Mouse (Mus musculus) left cerebral cortex, adult 6 months (tissue): ENCODE results near the gene Cyb561. TPM values are rescaled to one million over a fixed set of nuclear protein-coding genes. Genes with fewer than 3 reads are reported as not detected.

ENCODE experiments used
- long read RNA-seq, 2 experiments: library from polyadenylated mRNA; unstranded; transcript quantifications; one replicate each; pipeline ENCODE4 v2.0.0; 2019 to 2020
- polyA plus RNA-seq: library from polyadenylated mRNA; unstranded; fragments of <200 nt; fragmentation: Nextera tagmentation; gene quantifications from 2 replicates; pipeline ENCODE4 v1.2.3, GENCODE M21; 2021

The Cyb561 gene
- 74.3 and 82.3 TPM in 2 replicates for polyA plus RNA-seq
- long read RNA-seq, experiment 1, transcript Cyb561-201 (6 exons, 2,741 nt): major isoform, 307 of 545 reads
- long read RNA-seq, experiment 1, transcript Cyb561-206 (6 exons, 1,130 nt): minor isoform, 11 of 545 reads
- long read RNA-seq, experiment 1, partial matches to known transcripts: 50 of 545 reads
- long read RNA-seq, experiment 1, other reads (novel, unspliced or antisense): 175 of 545 reads
- long read RNA-seq, experiment 2, transcript Cyb561-201 (6 exons, 2,741 nt): major isoform, 70 of 131 reads
- long read RNA-seq, experiment 2, partial matches to known transcripts: 10 of 131 reads
- long read RNA-seq, experiment 2, other reads (novel, unspliced or antisense): 49 of 131 reads

DNA sequence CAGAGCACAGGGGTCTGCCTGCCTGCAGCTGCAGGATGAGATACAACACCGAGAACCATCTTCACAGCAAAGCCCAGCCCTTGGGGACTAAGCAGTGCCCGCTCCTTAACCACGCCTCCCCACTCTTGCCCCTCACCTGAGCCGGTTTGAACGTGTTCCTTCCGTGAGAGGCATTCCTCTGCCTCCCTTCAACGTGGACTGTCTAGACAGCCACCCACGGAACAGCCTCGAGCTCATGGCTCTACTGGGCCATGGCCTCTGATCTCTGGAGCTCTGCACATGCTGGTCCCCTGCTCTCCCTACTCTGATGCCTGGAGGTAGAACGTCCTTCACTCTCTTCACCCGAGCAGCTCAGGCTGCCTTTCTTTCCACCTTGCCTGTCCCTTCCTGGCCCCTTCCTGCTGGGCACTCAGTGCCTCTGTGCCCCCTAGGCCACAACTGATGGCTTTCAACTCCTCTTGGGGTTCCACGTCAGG, at the start of gene Cyb561:
Gene Cyb561 (minus strand): TSS at position 426 of the 476 bp plus-strand sequence.

DNA sequence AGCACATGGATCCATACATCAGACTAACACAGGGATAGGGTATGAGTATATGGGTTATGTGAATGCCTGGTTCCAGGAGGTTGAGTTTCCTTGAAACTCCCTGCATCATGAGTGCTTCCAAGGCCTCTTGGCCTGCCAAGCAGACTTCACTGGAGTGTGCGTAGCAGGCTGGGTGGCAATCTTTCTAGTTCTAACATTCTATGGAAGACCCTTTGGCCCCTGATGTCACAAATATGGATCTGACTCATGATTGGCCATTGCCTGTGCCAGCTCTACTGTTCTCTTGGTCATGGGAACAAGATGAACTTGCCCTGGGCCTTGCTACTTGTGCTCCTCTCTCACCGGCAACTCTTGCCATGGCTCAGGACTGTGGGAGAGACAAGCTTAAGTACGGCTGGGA, 41.2 kb upstream of the Cyb561 start, which contains the start of gene Ace3:
Gene Ace3 (plus strand): TSS at position 301 of the 400 bp plus-strand sequence.

DNA sequence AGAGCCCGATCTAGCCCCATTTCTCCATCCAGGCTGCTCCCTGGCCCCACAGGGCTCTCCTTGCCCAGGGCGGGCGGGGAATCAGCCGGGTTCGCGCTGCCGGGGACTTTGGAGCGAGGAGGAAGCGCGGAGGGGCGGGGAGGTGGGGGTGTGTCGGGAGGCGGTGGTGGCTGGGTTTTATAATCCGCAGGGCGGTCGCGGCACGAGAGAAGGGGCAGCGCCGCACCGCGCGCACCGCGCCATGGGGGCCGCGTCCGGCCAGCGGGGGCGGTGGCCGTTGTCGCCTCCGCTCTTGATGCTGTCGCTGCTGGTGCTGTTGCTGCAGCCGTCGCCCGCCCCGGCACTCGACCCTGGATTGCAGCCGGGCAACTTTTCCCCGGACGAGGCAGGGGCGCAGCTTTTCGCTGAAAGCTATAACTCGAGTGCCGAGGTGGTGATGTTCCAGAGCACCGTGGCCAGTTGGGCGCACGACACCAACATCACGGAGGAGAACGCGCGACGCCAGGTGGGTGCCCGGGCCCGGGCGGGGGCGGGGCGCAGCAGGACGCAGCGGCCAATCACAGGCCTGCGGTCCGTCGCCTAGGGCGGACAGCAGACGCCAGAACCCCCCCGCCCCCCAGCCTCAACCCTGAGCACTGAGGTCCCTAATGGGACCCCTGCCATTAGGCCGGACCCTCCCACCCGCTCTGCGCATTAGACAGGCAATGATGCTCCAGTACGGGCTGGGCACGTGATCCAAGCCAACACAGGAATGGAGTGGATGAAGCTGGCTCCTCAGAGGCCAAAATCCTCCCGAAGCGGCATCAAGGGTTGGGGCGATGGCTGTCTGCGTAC, 14.8 kb upstream of the Cyb561 start, which contains the start of gene Ace:
Gene Ace (plus strand): TSS at position 205 of the 834 bp plus-strand sequence.

Other genes starting within 250 kb of the Cyb561 start
- gene Ace, start 14.6 kb upstream of the Cyb561 start, polyA plus RNA-seq: 1.5 and 2.1 TPM in 2 replicates
- not detected in 2 replicates for gene Ace3, start 41.3 kb upstream of the Cyb561 start, polyA plus RNA-seq
- gene Kcnh6, start 54.8 kb upstream of the Cyb561 start, polyA plus RNA-seq: 0.92 and 1.1 TPM in 2 replicates
- 54.8 and 86.4 TPM in 2 replicates for gene Dcaf7, start 83.5 kb upstream of the Cyb561 start, polyA plus RNA-seq
- gene Taco1, start 112.7 kb upstream of the Cyb561 start, polyA plus RNA-seq: 5.3 and 5.8 TPM in 2 replicates
- gene Map3k3, start 131.3 kb upstream of the Cyb561 start, polyA plus RNA-seq: 1.2 and 1.7 TPM in 2 replicates
- 1.2 and 1.3 TPM in 2 replicates for gene Gm10840, start 207.5 kb upstream of the Cyb561 start, polyA plus RNA-seq
- 118 and 131 TPM in 2 replicates for gene Limd2, start 207.5 kb upstream of the Cyb561 start, polyA plus RNA-seq
- gene Strada, start 248.8 kb upstream of the Cyb561 start, polyA plus RNA-seq: 10.1 and 14.2 TPM in 2 replicates